Mouse (Mus musculus): ENCODE results near the gene Nlgn3. TPM values are rescaled to one million over a fixed set of nuclear protein-coding genes. Genes with fewer than 3 reads are reported as not detected.
"Not testable (repeated sequence)": the region's sequence is repeated elsewhere in the genome, so short reads cannot be mapped to it uniquely, and the experiment has no call there.

Gene Nlgn3
- total RNA-seq, 1 experiment from 2014 or later, result not detected

DNA sequence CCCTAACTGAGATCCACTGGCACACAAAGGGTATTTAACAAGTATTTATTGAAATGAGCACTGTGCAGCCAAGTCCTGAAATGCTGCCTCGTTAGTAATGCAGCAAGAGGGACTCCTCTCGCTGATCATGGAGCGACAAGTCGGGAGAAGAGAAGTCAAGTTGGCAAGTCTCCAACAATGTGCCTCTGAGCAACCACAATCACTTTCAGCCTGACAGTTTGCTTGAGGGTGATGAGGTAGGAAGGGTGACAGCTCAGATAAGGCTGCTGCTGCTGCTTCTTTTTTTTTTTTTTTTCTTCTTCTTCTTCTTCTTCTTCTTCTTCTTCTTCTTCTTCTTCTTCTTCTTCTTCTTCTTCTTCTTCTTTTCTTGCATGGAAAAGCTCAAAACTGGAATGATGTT, 52.2 kb downstream of the Nlgn3 start:
- ATAC-seq (replicated peaks; ENCODE audit: insufficient number of reproducible peaks, low FRiP score, low TSS enrichment, poor library complexity, severe bottlenecking), result no peak

DNA sequence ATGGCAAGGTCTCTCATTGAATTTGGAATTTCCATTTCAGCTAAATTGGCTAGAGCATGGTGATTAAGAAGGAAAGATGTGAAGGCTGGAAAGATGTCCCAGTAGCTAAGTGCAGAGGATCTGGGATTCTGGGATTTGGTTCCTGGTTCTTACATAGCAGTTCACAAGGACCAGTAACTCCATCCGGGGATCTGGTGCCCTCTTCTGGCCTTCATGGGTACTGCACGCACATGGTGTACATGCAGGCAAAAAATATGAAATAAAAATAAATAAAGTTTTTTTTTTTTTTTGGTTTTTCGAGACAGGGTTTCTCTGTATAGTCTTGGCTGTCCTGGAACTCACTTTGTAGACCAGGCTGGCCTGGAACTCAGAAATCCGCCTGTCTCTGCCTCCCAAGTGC, 59.9 kb downstream of the Nlgn3 start:
- ATAC-seq (replicated peaks; ENCODE audit: insufficient number of reproducible peaks, low FRiP score, low TSS enrichment, poor library complexity, severe bottlenecking), result not testable (repeated sequence)

DNA sequence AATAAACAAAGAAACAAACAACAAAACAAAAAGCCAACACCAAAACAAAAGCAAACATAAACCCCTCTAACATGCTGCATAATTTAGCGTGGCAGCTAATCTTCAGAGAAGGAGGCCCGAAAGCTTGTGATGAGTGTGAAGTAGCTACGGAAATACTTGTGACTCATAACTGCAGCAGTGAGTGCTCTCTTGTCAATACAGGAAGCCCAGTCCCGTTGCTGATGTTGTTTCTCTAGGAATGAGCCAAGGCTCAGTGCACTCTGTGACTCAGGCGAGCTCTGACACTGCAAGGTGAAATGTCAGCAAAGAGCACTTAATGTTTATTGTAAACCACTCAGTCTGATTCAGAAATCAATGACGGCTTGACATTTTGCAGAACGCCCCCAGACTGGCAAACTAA, 70.0 kb downstream of the Nlgn3 start:
- ATAC-seq (replicated peaks; ENCODE audit: insufficient number of reproducible peaks, low FRiP score, low TSS enrichment, poor library complexity, severe bottlenecking), result no peak

DNA sequence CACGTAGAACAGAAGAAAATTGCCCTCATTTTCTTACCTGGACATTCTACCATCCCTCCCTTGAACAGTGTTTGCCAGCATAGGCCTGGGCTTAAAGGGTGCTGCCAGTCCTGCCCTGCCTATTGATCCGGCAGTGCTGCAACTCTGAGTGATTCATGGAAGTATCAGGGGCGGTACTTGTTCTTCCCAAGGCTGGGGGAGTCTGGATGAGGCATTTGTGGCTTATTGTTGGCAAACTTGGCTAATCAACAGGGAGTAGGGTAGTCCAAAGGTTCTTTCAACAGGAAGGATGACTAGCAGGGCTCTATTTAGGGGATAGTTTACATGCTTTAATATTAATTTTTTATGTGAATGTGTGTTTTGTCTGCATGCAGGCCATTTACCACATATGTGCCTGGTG, 71.6 kb downstream of the Nlgn3 start:
- no peak for ATAC-seq (replicated peaks; ENCODE audit: insufficient number of reproducible peaks, low FRiP score, low TSS enrichment, poor library complexity, severe bottlenecking)

DNA sequence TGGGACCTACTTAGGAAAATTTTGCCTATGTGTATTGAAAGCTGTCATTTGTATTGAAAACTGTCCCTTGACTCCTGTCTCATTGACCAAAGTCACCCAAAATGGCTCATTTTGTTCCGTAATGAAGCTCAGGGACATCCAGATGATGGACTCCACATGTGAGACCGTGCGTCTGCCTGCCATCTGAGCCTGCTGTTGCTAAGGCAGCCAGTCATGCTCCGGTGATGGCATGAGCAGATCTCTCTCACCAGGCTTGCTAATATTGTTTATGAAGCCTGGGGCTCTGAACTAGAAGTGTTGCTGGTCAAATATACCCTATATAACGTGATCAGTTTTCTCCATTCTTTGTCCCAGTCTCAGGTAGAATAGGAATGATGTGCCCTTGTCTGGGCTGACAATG, 74.0 kb downstream of the Nlgn3 start:
- ATAC-seq (replicated peaks; ENCODE audit: insufficient number of reproducible peaks, low FRiP score, low TSS enrichment, poor library complexity, severe bottlenecking), result no peak

Other genes starting within 250 kb of the Nlgn3 start
- 0.21 TPM in 1 of 3 replicates, not detected in the others for gene Tex11, start 239.5 kb upstream of the Nlgn3 start, total RNA-seq (2017)
- not detected in 3 replicates for gene Slc7a3, start 213.1 kb upstream of the Nlgn3 start, total RNA-seq (2017)
- 47.5 to 52.9 TPM (median 49.3 TPM) in 3 replicates for gene Snx12, start 76.6 kb upstream of the Nlgn3 start, total RNA-seq (2017)
- gene Foxo4, start 44.6 kb upstream of the Nlgn3 start, total RNA-seq (2017), result 14.0 to 20.8 TPM (median 14.5 TPM) in 3 replicates
- gene Gm614, start 35.2 kb upstream of the Nlgn3 start, total RNA-seq (2017), result 10.8 to 15.8 TPM (median 13.4 TPM) in 3 replicates
- 206 to 400 TPM (median 270 TPM) in 3 replicates for gene Il2rg, start 30.9 kb upstream of the Nlgn3 start, total RNA-seq (2017)
- gene Gm20489, start 30.1 kb upstream of the Nlgn3 start, total RNA-seq (2017), result not detected in 3 replicates
- 42.5 to 73.8 TPM (median 57.7 TPM) in 3 replicates for gene Med12, start 25.1 kb upstream of the Nlgn3 start, total RNA-seq (2017)
- not detected in 3 replicates for gene Gjb1, start 77.2 kb downstream of the Nlgn3 start, total RNA-seq (2017)
- 11.0 to 35.3 TPM (median 11.1 TPM) in 3 replicates for gene Zmym3, start 121.7 kb downstream of the Nlgn3 start, total RNA-seq (2017)
- 308 to 348 TPM (median 324 TPM) in 3 replicates for gene Nono, start 130.2 kb downstream of the Nlgn3 start, total RNA-seq (2017)
- gene Itgb1bp2, start 149.9 kb downstream of the Nlgn3 start, total RNA-seq (2017), result 0.64 to 2.6 TPM in 2 of 3 replicates, not detected in the other
- gene Taf1, start 233.6 kb downstream of the Nlgn3 start, total RNA-seq (2017), result 55.4 to 102 TPM (median 69.7 TPM) in 3 replicates